Mouse (Mus musculus): ENCODE results near the gene Fgfr2. TPM values are rescaled to one million over a fixed set of nuclear protein-coding genes. Genes with fewer than 3 reads are reported as not detected.

Fgfr2 gene
- polyA plus RNA-seq, 1 experiment from 2014 or later: 24.1 TPM

DNA sequence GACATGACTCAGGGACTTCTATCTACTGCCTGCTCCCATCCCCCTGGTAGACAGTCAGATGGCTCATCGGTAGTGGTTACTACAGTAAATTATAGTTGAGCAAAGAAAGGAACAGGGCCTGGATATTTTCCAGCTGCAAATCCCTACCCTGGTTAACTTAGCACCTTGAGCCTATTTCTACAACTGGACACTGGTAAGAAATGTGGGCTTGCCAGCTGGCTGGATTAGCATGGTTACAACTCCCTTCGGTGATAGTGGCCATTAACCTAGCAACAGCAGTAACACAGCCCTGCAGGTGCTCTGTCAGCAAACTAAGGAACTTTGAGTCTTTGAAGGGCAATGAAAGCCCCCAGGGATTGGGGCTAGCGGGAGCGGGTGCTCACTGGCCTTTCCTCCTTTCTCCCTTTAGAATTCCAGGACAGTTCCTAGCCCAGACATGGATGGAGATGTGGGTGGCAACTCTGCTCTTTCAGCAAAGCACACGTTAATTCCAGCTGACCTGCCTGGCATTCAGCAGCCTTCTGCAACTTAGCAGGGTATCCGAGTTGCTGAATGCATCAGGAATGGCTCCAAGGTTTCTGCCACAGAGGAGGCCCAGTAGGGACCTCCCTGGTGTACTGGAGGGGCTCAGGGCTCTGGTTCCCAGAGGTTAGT is 390.9 kb downstream of the Fgfr2 start:
- Histone ChIP-seq H3K4me3 (ENCODE audit: low read length) (no peak overlapping the region), H3K9ac (ENCODE audit: low read depth, low read length) (no peak overlapping the region), H3K4me1 (ENCODE audit: control insufficient read depth, insufficient read depth, low read depth, low read length) (peaks cover 48% of the 10 kb centered on the region), H3K9me3 (ENCODE audit: control insufficient read depth, low read length) (no peaks in the 10 kb centered on the region), H3K27ac (ENCODE audit: low read depth, low read length) (peak overlapping the region; percentile 67), H3K27me3 (replicated peaks; ENCODE audit: control insufficient read depth, insufficient read depth, low read length) (no peaks in the 10 kb centered on the region), H3K36me3 (ENCODE audit: control insufficient read depth, insufficient read depth, low read length) (no peaks in the 10 kb centered on the region), H3K4me2 (ENCODE audit: low read length) (no peak overlapping the region)
- WGBS: 36% methylated on average over 6 of the region's 6 CpGs
- peak; percentile 45; the same call in 1 of the 2 replicates for ATAC-seq

GRCm38 (mm10) chr7:132731558-132731957 is 391.6 kb downstream of the Fgfr2 start:
- no peak overlapping the region for H3K4me2 ChIP-seq (ENCODE audit: low read length)
- no peaks in the 10 kb centered on the region for H3K36me3 ChIP-seq (ENCODE audit: control insufficient read depth, insufficient read depth, low read length)
- ATAC-seq: peak; percentile 11; the same call in 1 of the 2 replicates
- WGBS: 27% methylated on average over 6 of the region's 6 CpGs
- H3K27ac ChIP-seq (ENCODE audit: low read depth, low read length): peak overlapping the region; percentile 37
- H3K4me3 ChIP-seq (ENCODE audit: low read length): no peak overlapping the region
- H3K9me3 ChIP-seq (ENCODE audit: control insufficient read depth, low read length): no peaks in the 10 kb centered on the region
- no peak overlapping the region for H3K9ac ChIP-seq (ENCODE audit: low read depth, low read length)
- peaks cover 47% of the 10 kb centered on the region for H3K4me1 ChIP-seq (ENCODE audit: control insufficient read depth, insufficient read depth, low read depth, low read length)
- H3K27me3 ChIP-seq (replicated peaks; ENCODE audit: control insufficient read depth, insufficient read depth, low read length): no peaks in the 10 kb centered on the region

GRCm38 (mm10) chr7:132730510-132730909 is 392.6 kb downstream of the Fgfr2 start:
- no peak for ATAC-seq
- Histone ChIP-seq H3K9me3 (ENCODE audit: control insufficient read depth, low read length) (no peaks in the 10 kb centered on the region), H3K4me1 (ENCODE audit: control insufficient read depth, insufficient read depth, low read depth, low read length) (peaks cover 41% of the 10 kb centered on the region), H3K36me3 (ENCODE audit: control insufficient read depth, insufficient read depth, low read length) (no peaks in the 10 kb centered on the region), H3K9ac (ENCODE audit: low read depth, low read length) (no peak overlapping the region), H3K27ac (ENCODE audit: low read depth, low read length) (peak overlapping the region; percentile 37), H3K4me2 (ENCODE audit: low read length) (no peak overlapping the region), H3K4me3 (ENCODE audit: low read length) (no peak overlapping the region), H3K27me3 (replicated peaks; ENCODE audit: control insufficient read depth, insufficient read depth, low read length) (no peaks in the 10 kb centered on the region)
- 58% methylated on average over 7 of the region's 7 CpGs for WGBS

GRCm38 (mm10) chr7:132729093-132729831 is 393.9 kb downstream of the Fgfr2 start:
- Histone ChIP-seq H3K9me3 (ENCODE audit: control insufficient read depth, low read length) (no peaks in the 10 kb centered on the region), H3K9ac (ENCODE audit: low read depth, low read length) (no peak overlapping the region), H3K36me3 (ENCODE audit: control insufficient read depth, insufficient read depth, low read length) (no peaks in the 10 kb centered on the region), H3K4me1 (ENCODE audit: control insufficient read depth, insufficient read depth, low read depth, low read length) (peaks cover 44% of the 10 kb centered on the region), H3K27ac (ENCODE audit: low read depth, low read length) (no peak overlapping the region), H3K27me3 (replicated peaks; ENCODE audit: control insufficient read depth, insufficient read depth, low read length) (no peaks in the 10 kb centered on the region), H3K4me3 (ENCODE audit: low read length) (no peak overlapping the region), H3K4me2 (ENCODE audit: low read length) (no peak overlapping the region)
- ATAC-seq: no peak
- WGBS: 74% methylated on average over 4 of the region's 4 CpGs

DNA sequence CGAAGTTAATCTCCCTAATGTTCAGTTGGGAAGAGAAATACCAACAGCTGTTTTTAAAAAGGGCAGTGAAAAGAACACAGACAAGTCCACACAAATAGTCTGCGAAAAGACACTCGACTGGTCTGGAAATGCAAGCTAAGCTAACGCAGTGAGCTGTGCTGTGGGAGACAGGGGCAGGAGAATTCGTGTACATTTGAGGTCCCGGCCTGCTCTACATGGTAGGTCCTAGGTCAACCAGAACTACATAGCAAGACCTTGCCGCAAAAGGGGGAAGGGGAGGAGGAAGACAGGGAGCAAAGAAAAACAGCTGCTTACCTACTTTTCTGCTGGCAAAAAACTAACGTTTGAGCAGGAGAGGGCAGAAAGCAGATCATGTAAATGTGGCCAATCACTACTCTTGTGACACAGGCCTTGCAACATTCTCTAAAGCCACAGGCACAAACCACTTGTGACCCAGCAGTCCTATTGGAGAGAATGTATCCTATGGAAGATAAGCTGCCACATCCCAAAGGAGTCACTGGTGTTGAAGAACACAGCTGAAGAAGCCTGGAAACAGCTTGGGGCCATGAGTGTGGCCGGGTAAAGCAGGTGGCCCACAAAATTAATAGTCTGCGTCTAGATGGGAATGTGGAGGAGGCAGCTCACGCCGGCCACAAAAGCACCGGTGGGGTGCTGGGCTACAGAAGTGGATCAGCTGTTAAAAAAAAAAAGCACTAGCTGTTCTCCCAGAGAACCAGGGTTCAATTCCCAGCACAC is 396.9 kb downstream of the Fgfr2 start:
- Histone ChIP-seq H3K4me3 (ENCODE audit: low read length) (no peak overlapping the region), H3K9ac (ENCODE audit: low read depth, low read length) (no peak overlapping the region), H3K4me1 (ENCODE audit: control insufficient read depth, insufficient read depth, low read depth, low read length) (peaks cover 19% of the 10 kb centered on the region), H3K27ac (ENCODE audit: low read depth, low read length) (no peak overlapping the region), H3K9me3 (ENCODE audit: control insufficient read depth, low read length) (no peaks in the 10 kb centered on the region), H3K36me3 (ENCODE audit: control insufficient read depth, insufficient read depth, low read length) (no peaks in the 10 kb centered on the region), H3K27me3 (replicated peaks; ENCODE audit: control insufficient read depth, insufficient read depth, low read length) (no peaks in the 10 kb centered on the region), H3K4me2 (ENCODE audit: low read length) (no peak overlapping the region)
- WGBS: 61% methylated on average over 13 of the region's 13 CpGs
- no peak for ATAC-seq

DNA sequence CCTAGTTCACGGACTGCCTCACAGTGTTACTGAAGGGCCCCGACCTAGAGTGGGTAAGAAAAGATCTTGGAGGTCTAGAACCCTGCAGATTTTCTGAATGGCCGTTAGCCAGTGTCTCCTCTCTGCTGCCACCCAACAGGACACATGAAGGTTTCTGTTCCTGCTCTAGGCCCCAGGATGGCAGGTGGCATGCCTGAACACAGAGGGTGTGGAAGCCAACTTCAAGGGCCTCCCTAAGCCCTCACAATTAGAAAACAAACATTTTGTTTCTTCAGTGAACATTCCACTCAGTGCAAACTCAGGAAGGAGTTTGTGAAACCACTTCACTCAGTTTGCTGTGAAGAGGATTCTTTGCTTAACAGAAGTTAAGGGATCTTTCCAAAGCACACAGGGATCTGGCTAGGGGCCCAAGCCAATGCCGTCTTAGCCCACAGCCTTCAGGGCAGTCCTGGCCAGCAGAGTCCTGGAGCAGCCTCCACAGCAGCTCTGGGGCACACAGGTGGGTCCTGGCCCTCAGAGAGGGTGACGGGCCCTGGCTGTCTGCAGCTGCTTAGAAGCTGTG is 398.6 kb downstream of the Fgfr2 start:
- Histone ChIP-seq H3K27ac (ENCODE audit: low read depth, low read length) (peak overlapping the region; percentile 26), H3K36me3 (ENCODE audit: control insufficient read depth, insufficient read depth, low read length) (no peaks in the 10 kb centered on the region), H3K9ac (ENCODE audit: low read depth, low read length) (no peak overlapping the region), H3K9me3 (ENCODE audit: control insufficient read depth, low read length) (no peaks in the 10 kb centered on the region), H3K4me3 (ENCODE audit: low read length) (no peak overlapping the region), H3K4me2 (ENCODE audit: low read length) (no peak overlapping the region), H3K4me1 (ENCODE audit: control insufficient read depth, insufficient read depth, low read depth, low read length) (peaks cover 9% of the 10 kb centered on the region), H3K27me3 (replicated peaks; ENCODE audit: control insufficient read depth, insufficient read depth, low read length) (no peaks in the 10 kb centered on the region)
- WGBS: 84% methylated on average over 5 of the region's 5 CpGs
- ATAC-seq: no peak

- whole genome bisulfite sequencing: 68% methylated on average over 11 of the region's 11 CpGs
- no peak overlapping the region for H3K4me2 ChIP-seq (ENCODE audit: low read length)
- H3K4me1 ChIP-seq (ENCODE audit: control insufficient read depth, insufficient read depth, low read depth, low read length): peaks cover 6% of the 10 kb centered on the region
- H3K27ac ChIP-seq (ENCODE audit: low read depth, low read length): no peak overlapping the region; the same call in none of the 2 replicates
- ATAC-seq: peak; percentile 87
- no peaks in the 10 kb centered on the region for H3K27me3 ChIP-seq (replicated peaks; ENCODE audit: control insufficient read depth, insufficient read depth, low read length)
- no peaks in the 10 kb centered on the region for H3K36me3 ChIP-seq (ENCODE audit: control insufficient read depth, insufficient read depth, low read length)
- no peaks in the 10 kb centered on the region for H3K9me3 ChIP-seq (ENCODE audit: control insufficient read depth, low read length)
- H3K9ac ChIP-seq (ENCODE audit: low read depth, low read length): no peak overlapping the region
- H3K4me3 ChIP-seq (ENCODE audit: low read length): no peak overlapping the region
Measured at GRCm38 (mm10) chr7:132723906-132724305, 399.2 kb downstream of the Fgfr2 start.

DNA sequence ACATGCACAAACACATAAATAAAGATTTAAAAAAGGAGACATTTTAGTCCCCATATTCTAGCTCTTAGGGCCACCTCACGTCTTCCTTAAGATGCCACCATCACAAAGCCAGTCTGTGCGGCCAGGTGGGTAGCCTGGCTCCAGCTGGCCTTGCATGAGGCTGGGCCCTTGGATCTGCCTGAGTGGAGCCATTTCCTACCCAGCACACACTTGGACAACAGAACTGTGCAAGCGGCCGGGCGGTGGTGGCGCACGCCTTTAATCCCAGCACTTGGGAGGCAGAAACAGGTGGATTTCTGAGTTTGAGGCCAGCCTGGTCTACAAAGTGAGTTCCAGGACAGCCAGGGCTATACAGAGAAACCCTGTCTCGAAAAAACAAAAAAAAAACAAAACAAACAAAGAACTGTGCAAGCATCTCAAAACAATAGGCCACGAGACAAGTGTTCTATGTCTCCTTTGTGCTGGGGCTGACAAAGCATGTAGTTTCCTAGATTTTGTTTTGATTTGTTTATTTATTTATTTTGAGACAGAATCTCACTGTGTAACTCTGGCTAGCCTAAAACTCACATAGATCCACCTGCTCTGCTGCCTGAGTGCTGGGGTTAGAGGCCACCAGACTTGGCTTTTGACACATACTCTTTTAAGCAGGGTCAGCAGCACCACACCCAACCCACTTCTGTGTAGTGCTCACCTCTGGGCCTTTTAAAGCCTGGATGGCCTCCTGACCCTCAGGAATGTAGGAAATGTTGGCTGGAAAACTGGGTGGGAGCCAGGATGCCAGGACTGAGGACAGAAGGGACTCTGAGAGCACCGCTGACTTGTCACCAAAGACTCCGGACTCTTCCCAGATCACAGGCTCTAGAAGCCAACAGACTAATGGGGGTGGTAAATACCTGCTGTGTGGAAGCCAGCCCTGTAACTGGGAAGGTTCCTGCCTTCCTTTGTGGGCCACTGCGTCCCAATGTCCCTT is 400.5 kb downstream of the Fgfr2 start:
- Histone ChIP-seq H3K36me3 (ENCODE audit: control insufficient read depth, insufficient read depth, low read length) (no peaks in the 10 kb centered on the region), H3K27me3 (replicated peaks; ENCODE audit: control insufficient read depth, insufficient read depth, low read length) (no peaks in the 10 kb centered on the region), H3K27ac (ENCODE audit: low read depth, low read length) (no peak overlapping the region), H3K4me3 (ENCODE audit: low read length) (no peak overlapping the region), H3K9me3 (ENCODE audit: control insufficient read depth, low read length) (no peaks in the 10 kb centered on the region), H3K4me1 (ENCODE audit: control insufficient read depth, insufficient read depth, low read depth, low read length) (peaks cover 6% of the 10 kb centered on the region), H3K4me2 (ENCODE audit: low read length) (no peak overlapping the region), H3K9ac (ENCODE audit: low read depth, low read length) (no peak overlapping the region)
- WGBS: 88% methylated on average over 12 of the region's 12 CpGs
- ATAC-seq: no peak
